Mouse (Mus musculus): Measurements from ENCODE around the gene Nr2c2ap. TPM values are rescaled to one million over a fixed set of nuclear protein-coding genes. Genes with fewer than 3 reads are reported as not detected.

Nr2c2ap gene
- polyA plus RNA-seq, 1 experiment from 2014 or later, result 30.1 TPM

- Histone ChIP-seq H3K36me3 (ENCODE audit: insufficient read depth, low read length) (peaks cover 8% of the 10 kb centered on the region), H3K4me1 (replicated peaks; ENCODE audit: insufficient read depth, low read length) (peaks cover 3% of the 10 kb centered on the region; the same call in 1 of the 2 replicates), H3K27ac (no peak overlapping the region), H3K4me3 (replicated peaks; ENCODE audit: low read depth, low read length) (no peak overlapping the region), H3K4me2 (ENCODE audit: low read length) (no peak overlapping the region), H3K9ac (ENCODE audit: low read depth, low read length) (no peak overlapping the region), H3K9me3 (replicated peaks; ENCODE audit: low read length) (no peaks in the 10 kb centered on the region), H3K27me3 (ENCODE audit: insufficient read depth, low read length) (no peaks in the 10 kb centered on the region)
- WGBS, result 56% methylated on average over 9 of the region's 9 CpGs
- no peak for DNase-seq (ENCODE audit: low spot score)
- ATAC-seq (replicated peaks; ENCODE audit: low FRiP score, low read depth), result no peak
- TF ChIP-seq CTCF (IDR thresholded peaks at IDR 0.05; ENCODE audit: low read depth), result no peak
Observed at GRCm38 (mm10) chr8:70129309-70129952, 1.7 kb upstream of the Nr2c2ap start.

- no peak for TF ChIP-seq CTCF (IDR thresholded peaks at IDR 0.05; ENCODE audit: low read depth)
- Histone ChIP-seq H3K9ac (ENCODE audit: low read depth, low read length) (no peak overlapping the region), H3K27me3 (ENCODE audit: insufficient read depth, low read length) (no peaks in the 10 kb centered on the region), H3K4me1 (replicated peaks; ENCODE audit: insufficient read depth, low read length) (peaks cover 3% of the 10 kb centered on the region; the same call in 1 of the 2 replicates), H3K9me3 (replicated peaks; ENCODE audit: low read length) (no peaks in the 10 kb centered on the region), H3K4me3 (replicated peaks; ENCODE audit: low read depth, low read length) (no peak overlapping the region), H3K4me2 (ENCODE audit: low read length) (no peak overlapping the region), H3K36me3 (ENCODE audit: insufficient read depth, low read length) (peaks cover 13% of the 10 kb centered on the region), H3K27ac (no peak overlapping the region)
- WGBS, result 91% methylated on average over 3 of the region's 3 CpGs
- no peak for ATAC-seq (replicated peaks; ENCODE audit: low FRiP score, low read depth)
- DNase-seq (ENCODE audit: low spot score), result no peak
Observed at GRCm38 (mm10) chr8:70130066-70130465, 1.1 kb upstream of the Nr2c2ap start.

- Histone ChIP-seq H3K27me3 (ENCODE audit: insufficient read depth, low read length) (no peaks in the 10 kb centered on the region), H3K36me3 (ENCODE audit: insufficient read depth, low read length) (peaks cover 26% of the 10 kb centered on the region), H3K27ac (no peak overlapping the region), H3K4me1 (replicated peaks; ENCODE audit: insufficient read depth, low read length) (peaks cover 3% of the 10 kb centered on the region), H3K9ac (ENCODE audit: low read depth, low read length) (no peak overlapping the region), H3K4me3 (replicated peaks; ENCODE audit: low read depth, low read length) (no peak overlapping the region), H3K9me3 (replicated peaks; ENCODE audit: low read length) (no peaks in the 10 kb centered on the region), H3K4me2 (ENCODE audit: low read length) (no peak overlapping the region)
- TF ChIP-seq CTCF (IDR thresholded peaks at IDR 0.05; ENCODE audit: low read depth), result no peak
- 91% methylated on average over 5 of the region's 5 CpGs for WGBS
- no peak for DNase-seq (ENCODE audit: low spot score)
- no peak for ATAC-seq (replicated peaks; ENCODE audit: low FRiP score, low read depth)
Observed at GRCm38 (mm10) chr8:70134086-70134485, 3.0 kb downstream of the Nr2c2ap start.

GRCm38 (mm10) chr8:70134931-70135330, 3.8 kb downstream of the Nr2c2ap start:
- H3K27me3 ChIP-seq (ENCODE audit: insufficient read depth, low read length), result no peaks in the 10 kb centered on the region
- peaks cover 3% of the 10 kb centered on the region for H3K4me1 ChIP-seq (replicated peaks; ENCODE audit: insufficient read depth, low read length)
- no peak overlapping the region for H3K4me2 ChIP-seq (ENCODE audit: low read length)
- H3K4me3 ChIP-seq (replicated peaks; ENCODE audit: low read depth, low read length), result no peak overlapping the region
- WGBS, result 89% methylated on average over 9 of the region's 9 CpGs
- H3K9ac ChIP-seq (ENCODE audit: low read depth, low read length), result no peak overlapping the region
- DNase-seq (ENCODE audit: low spot score), result no peak
- H3K9me3 ChIP-seq (replicated peaks; ENCODE audit: low read length), result no peaks in the 10 kb centered on the region
- ATAC-seq (replicated peaks; ENCODE audit: low FRiP score, low read depth), result no peak
- no peak overlapping the region for H3K27ac ChIP-seq
- no peak for TF ChIP-seq CTCF (IDR thresholded peaks at IDR 0.05; ENCODE audit: low read depth)
- peaks cover 26% of the 10 kb centered on the region for H3K36me3 ChIP-seq (ENCODE audit: insufficient read depth, low read length)

DNA sequence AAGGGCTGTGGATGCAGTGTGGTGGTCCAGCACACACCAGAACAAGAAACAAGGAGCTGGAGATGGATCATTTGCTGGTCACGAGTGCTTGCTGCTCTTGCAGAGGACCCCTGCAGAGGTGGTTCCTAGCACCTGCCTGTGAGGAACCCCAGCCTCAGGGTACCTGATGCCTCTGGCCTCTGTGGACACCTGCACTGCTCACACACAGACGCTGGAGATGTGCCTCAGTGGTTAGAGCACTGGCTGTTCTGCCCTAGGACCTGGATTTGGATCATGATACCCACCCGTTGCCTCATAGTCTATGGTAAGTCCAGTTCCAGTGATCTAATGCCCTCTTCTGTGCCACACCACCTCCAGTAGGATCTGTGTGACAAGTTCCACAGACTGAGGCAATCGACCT, 5.5 kb downstream of the Nr2c2ap start:
- peaks cover 6% of the 10 kb centered on the region for H3K4me1 ChIP-seq (replicated peaks; ENCODE audit: insufficient read depth, low read length)
- H3K9ac ChIP-seq (ENCODE audit: low read depth, low read length), result no peak overlapping the region
- no peak for ATAC-seq (replicated peaks; ENCODE audit: low FRiP score, low read depth)
- H3K36me3 ChIP-seq (ENCODE audit: insufficient read depth, low read length), result peaks cover 26% of the 10 kb centered on the region
- 90% methylated on average over 4 of the region's 4 CpGs for WGBS
- no peak overlapping the region for H3K27ac ChIP-seq
- no peak overlapping the region for H3K4me2 ChIP-seq (ENCODE audit: low read length)
- no peaks in the 10 kb centered on the region for H3K27me3 ChIP-seq (ENCODE audit: insufficient read depth, low read length)
- TF ChIP-seq CTCF (IDR thresholded peaks at IDR 0.05; ENCODE audit: low read depth), result no peak
- no peak for DNase-seq (ENCODE audit: low spot score)
- no peak overlapping the region for H3K4me3 ChIP-seq (replicated peaks; ENCODE audit: low read depth, low read length)
- H3K9me3 ChIP-seq (replicated peaks; ENCODE audit: low read length), result no peaks in the 10 kb centered on the region

GRCm38 (mm10) chr8:70137890-70138289, 6.8 kb downstream of the Nr2c2ap start:
- DNase-seq (ENCODE audit: low spot score), result no peak
- ATAC-seq (replicated peaks; ENCODE audit: low FRiP score, low read depth), result no peak
- 0 out of 2 replicates have a peak overlapping the region, but pooled peaks have one; percentile 46 for H3K9ac ChIP-seq (ENCODE audit: low read depth, low read length)
- no peaks in the 10 kb centered on the region for H3K9me3 ChIP-seq (replicated peaks; ENCODE audit: low read length)
- H3K4me1 ChIP-seq (replicated peaks; ENCODE audit: insufficient read depth, low read length), result peaks cover 3% of the 10 kb centered on the region
- H3K4me2 ChIP-seq (ENCODE audit: low read length), result peak overlapping the region; percentile 62
- no peak overlapping the region for H3K4me3 ChIP-seq (replicated peaks; ENCODE audit: low read depth, low read length)
- peaks cover 28% of the 10 kb centered on the region for H3K36me3 ChIP-seq (ENCODE audit: insufficient read depth, low read length)
- 78% methylated on average over 4 of the region's 4 CpGs for WGBS
- TF ChIP-seq CTCF (IDR thresholded peaks at IDR 0.05; ENCODE audit: low read depth), result no peak
- no peaks in the 10 kb centered on the region for H3K27me3 ChIP-seq (ENCODE audit: insufficient read depth, low read length)
- H3K27ac ChIP-seq, result no peak overlapping the region
